Mouse (Mus musculus): ENCODE measurements around the gene Clic1. TPM values are rescaled to one million over a fixed set of nuclear protein-coding genes. Genes with fewer than 3 reads are reported as not detected.
A peak's percentile ranks its signal among the peaks of the same experiment; 100 is the strongest.

Gene Clic1
- polyA plus RNA-seq, 1 experiment from 2014 or later = 112 TPM

DNA sequence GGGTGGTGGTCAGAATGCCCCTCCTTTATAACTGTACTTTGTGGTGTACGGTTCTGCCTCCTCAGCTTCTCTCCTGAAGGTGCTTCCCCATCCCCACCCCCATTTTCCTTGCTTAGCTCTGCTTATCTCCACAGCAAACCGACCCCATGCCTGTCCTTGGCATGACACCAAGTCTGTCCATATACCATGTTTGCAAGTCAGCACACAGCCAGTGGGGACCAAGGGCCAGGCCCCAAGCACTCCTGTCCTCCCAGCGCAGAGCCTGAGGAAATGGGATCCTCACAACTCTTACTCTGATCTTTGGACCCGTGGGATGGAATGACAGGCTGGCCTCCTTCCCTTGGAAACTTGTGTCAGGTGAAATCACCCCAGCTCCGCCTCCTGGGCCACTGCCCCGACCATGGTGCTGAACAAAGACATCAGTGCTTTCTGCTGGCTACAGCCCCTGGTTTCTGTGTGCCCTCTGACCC lies 53.5 kb downstream of the Clic1 start:
- peak overlapping the region; percentile 83 for H3K27ac ChIP-seq (ENCODE audit: low read length)
- H3K36me3 ChIP-seq (ENCODE audit: control insufficient read depth, insufficient read depth) = peaks cover 29% of the 10 kb centered on the region
- peaks cover 38% of the 10 kb centered on the region for H3K4me1 ChIP-seq (ENCODE audit: control insufficient read depth, low read depth, low read length)
- no peak overlapping the region; the same call in 1 of the 2 replicates for H3K9ac ChIP-seq (ENCODE audit: low read depth, low read length)
- ATAC-seq (ENCODE audit: low read depth) = peak; percentile 30
- no peaks in the 10 kb centered on the region for H3K27me3 ChIP-seq (ENCODE audit: control insufficient read depth, insufficient read depth, low read depth, low read length)
- H3K4me3 ChIP-seq (ENCODE audit: low read depth, low read length) = no peak overlapping the region
- no peak overlapping the region; the same call in 1 of the 2 replicates for H3K4me2 ChIP-seq (ENCODE audit: low read depth, low read length)
- WGBS (ENCODE audit: insufficient replicate concordance) = 43% methylated on average over 6 of the region's 6 CpGs
- no peaks in the 10 kb centered on the region for H3K9me3 ChIP-seq (replicated peaks; ENCODE audit: control insufficient read depth, low read length)

- Histone ChIP-seq H3K27ac (ENCODE audit: low read length) (peak overlapping the region; percentile 83), H3K9ac (ENCODE audit: low read depth, low read length) (peak overlapping the region; percentile 43), H3K4me3 (ENCODE audit: low read depth, low read length) (no peak overlapping the region), H3K9me3 (replicated peaks; ENCODE audit: control insufficient read depth, low read length) (no peaks in the 10 kb centered on the region), H3K27me3 (ENCODE audit: control insufficient read depth, insufficient read depth, low read depth, low read length) (no peaks in the 10 kb centered on the region), H3K36me3 (ENCODE audit: control insufficient read depth, insufficient read depth) (peaks cover 27% of the 10 kb centered on the region), H3K4me1 (ENCODE audit: control insufficient read depth, low read depth, low read length) (peaks cover 38% of the 10 kb centered on the region), H3K4me2 (ENCODE audit: low read depth, low read length) (peak overlapping the region; percentile 46; the same call in 1 of the 2 replicates)
- ATAC-seq (ENCODE audit: low read depth) = no peak
- 66% methylated on average over 7 of the region's 7 CpGs for WGBS (ENCODE audit: insufficient replicate concordance)
Measured at GRCm38 (mm10) chr17:35104079-35104478, 54.3 kb downstream of the Clic1 start.

DNA sequence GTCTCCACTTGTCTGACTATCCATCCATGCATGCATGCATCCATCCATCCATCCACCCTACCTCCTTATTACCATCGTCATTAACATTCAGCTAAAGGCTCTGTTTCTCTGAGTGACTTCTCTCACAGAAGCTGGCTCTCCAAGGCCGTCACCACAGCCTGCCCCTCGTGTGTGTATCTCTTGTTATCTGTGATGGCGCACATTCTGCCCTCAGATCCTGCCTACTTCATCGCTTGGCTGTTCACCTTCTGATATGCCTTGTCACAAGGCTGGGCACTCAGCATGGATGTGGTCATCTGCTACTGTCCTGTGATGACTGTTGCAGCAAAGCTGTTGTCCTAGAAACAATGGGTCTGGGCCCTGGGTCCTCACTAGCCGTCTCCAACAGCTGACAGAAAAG lies 55.0 kb downstream of the Clic1 start:
- H3K9ac ChIP-seq (ENCODE audit: low read depth, low read length) = peak overlapping the region; percentile 43; the same call in 1 of the 2 replicates
- peaks cover 38% of the 10 kb centered on the region for H3K4me1 ChIP-seq (ENCODE audit: control insufficient read depth, low read depth, low read length)
- peak overlapping the region; percentile 83 for H3K27ac ChIP-seq (ENCODE audit: low read length)
- H3K4me2 ChIP-seq (ENCODE audit: low read depth, low read length) = peak overlapping the region; percentile 46
- H3K9me3 ChIP-seq (replicated peaks; ENCODE audit: control insufficient read depth, low read length) = no peaks in the 10 kb centered on the region
- H3K27me3 ChIP-seq (ENCODE audit: control insufficient read depth, insufficient read depth, low read depth, low read length) = no peaks in the 10 kb centered on the region
- ATAC-seq (ENCODE audit: low read depth) = peak; percentile 88
- H3K4me3 ChIP-seq (ENCODE audit: low read depth, low read length) = no peak overlapping the region
- WGBS (ENCODE audit: insufficient replicate concordance) = 32% methylated on average over 6 of the region's 6 CpGs
- H3K36me3 ChIP-seq (ENCODE audit: control insufficient read depth, insufficient read depth) = peaks cover 23% of the 10 kb centered on the region

- Histone ChIP-seq H3K4me2 (ENCODE audit: low read depth, low read length) (0 out of 2 replicates have a peak overlapping the region, but pooled peaks have one; percentile 9), H3K27me3 (ENCODE audit: control insufficient read depth, insufficient read depth, low read depth, low read length) (no peaks in the 10 kb centered on the region), H3K27ac (ENCODE audit: low read length) (peak overlapping the region; percentile 70), H3K9me3 (replicated peaks; ENCODE audit: control insufficient read depth, low read length) (no peaks in the 10 kb centered on the region), H3K9ac (ENCODE audit: low read depth, low read length) (peak overlapping the region; percentile 21; the same call in 1 of the 2 replicates), H3K36me3 (ENCODE audit: control insufficient read depth, insufficient read depth) (peaks cover 18% of the 10 kb centered on the region), H3K4me3 (ENCODE audit: low read depth, low read length) (no peak overlapping the region), H3K4me1 (ENCODE audit: control insufficient read depth, low read depth, low read length) (peaks cover 38% of the 10 kb centered on the region)
- 25% methylated on average over 13 of the region's 13 CpGs for WGBS (ENCODE audit: insufficient replicate concordance)
- no peak for ATAC-seq (ENCODE audit: low read depth)
Measured at GRCm38 (mm10) chr17:35105740-35106389, 56.1 kb downstream of the Clic1 start.

GRCm38 (mm10) chr17:35106522-35106921 lies 56.8 kb downstream of the Clic1 start:
- WGBS (ENCODE audit: insufficient replicate concordance) = 60% methylated on average over 3 of the region's 3 CpGs
- no peaks in the 10 kb centered on the region for H3K9me3 ChIP-seq (replicated peaks; ENCODE audit: control insufficient read depth, low read length)
- H3K4me2 ChIP-seq (ENCODE audit: low read depth, low read length) = no peak overlapping the region
- H3K4me3 ChIP-seq (ENCODE audit: low read depth, low read length) = no peak overlapping the region
- H3K27ac ChIP-seq (ENCODE audit: low read length) = no peak overlapping the region
- H3K4me1 ChIP-seq (ENCODE audit: control insufficient read depth, low read depth, low read length) = peaks cover 38% of the 10 kb centered on the region
- ATAC-seq (ENCODE audit: low read depth) = no peak
- H3K36me3 ChIP-seq (ENCODE audit: control insufficient read depth, insufficient read depth) = peaks cover 11% of the 10 kb centered on the region
- H3K27me3 ChIP-seq (ENCODE audit: control insufficient read depth, insufficient read depth, low read depth, low read length) = no peaks in the 10 kb centered on the region
- no peak overlapping the region for H3K9ac ChIP-seq (ENCODE audit: low read depth, low read length)

DNA sequence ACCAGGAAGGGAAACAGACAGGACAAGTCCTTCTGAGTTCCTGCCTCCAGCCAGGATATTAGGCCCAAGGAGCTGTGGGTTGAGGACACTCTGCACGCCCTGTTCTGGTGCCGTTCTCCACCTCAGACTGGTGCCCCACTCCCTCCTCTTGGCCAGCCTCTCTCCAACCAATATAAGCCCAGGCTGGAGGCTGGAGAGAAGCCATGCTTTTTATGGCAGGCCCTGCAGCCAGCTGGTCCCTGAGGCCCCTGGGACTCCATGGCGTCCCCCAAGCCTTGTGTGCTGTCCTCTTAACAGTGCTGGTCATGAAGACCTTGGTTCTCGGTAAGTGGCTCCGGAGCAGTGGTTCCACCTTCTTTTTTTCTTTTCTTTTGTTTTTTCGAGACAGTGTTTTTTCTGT lies 58.3 kb downstream of the Clic1 start, which contains the start of gene Ly6g5c:
TSS of gene Ly6g5c (plus strand) at position 183 of the 400 bp plus-strand sequence.
- H3K9ac ChIP-seq (ENCODE audit: low read depth, low read length) = no peak within 1 kb of the TSS
- no peaks in the 10 kb centered on the region; the same call in 1 of the 2 replicates for H3K36me3 ChIP-seq (ENCODE audit: control insufficient read depth, insufficient read depth)
- no peaks in the 10 kb centered on the region for H3K9me3 ChIP-seq (replicated peaks; ENCODE audit: control insufficient read depth, low read length)
- peaks cover 31% of the 10 kb centered on the region for H3K4me1 ChIP-seq (ENCODE audit: control insufficient read depth, low read depth, low read length)
- no peaks in the 10 kb centered on the region for H3K27me3 ChIP-seq (ENCODE audit: control insufficient read depth, insufficient read depth, low read depth, low read length)
- WGBS (ENCODE audit: insufficient replicate concordance) = 78% methylated on average over 6 of the region's 6 CpGs
- no peak within 1 kb of the TSS for H3K4me3 ChIP-seq (ENCODE audit: low read depth, low read length)
- H3K4me2 ChIP-seq (ENCODE audit: low read depth, low read length) = no peak within 1 kb of the TSS
- no peak within 1 kb of the TSS for H3K27ac ChIP-seq (ENCODE audit: low read length)
- ATAC-seq (ENCODE audit: low read depth) = no peak

Other genes starting within 250 kb of the Clic1 start
- gene Cyp21a1, start 245.4 kb upstream of the Clic1 start, polyA plus RNA-seq (2015; fragmentation: Nextera tagmentation; extraction: Ambion mirVana) = 0.70 and 4.9 TPM in 2 replicates
- gene Stk19, start 213.0 kb upstream of the Clic1 start, polyA plus RNA-seq (2015; fragmentation: Nextera tagmentation; extraction: Ambion mirVana) = 10.7 and 11.7 TPM in 2 replicates
- 25.6 and 27.6 TPM in 2 replicates for gene Dxo, start 212.9 kb upstream of the Clic1 start, polyA plus RNA-seq (2015; fragmentation: Nextera tagmentation; extraction: Ambion mirVana)
- gene Skiv2l, start 199.8 kb upstream of the Clic1 start, polyA plus RNA-seq (2015; fragmentation: Nextera tagmentation; extraction: Ambion mirVana) = 24.8 and 27.3 TPM in 2 replicates
- 41.4 and 42.3 TPM in 2 replicates for gene Nelfe, start 199.6 kb upstream of the Clic1 start, polyA plus RNA-seq (2015; fragmentation: Nextera tagmentation; extraction: Ambion mirVana)
- gene Cfb, start 187.4 kb upstream of the Clic1 start, polyA plus RNA-seq (2015; fragmentation: Nextera tagmentation; extraction: Ambion mirVana) = 384 and 472 TPM in 2 replicates
- 0.26 and 0.37 TPM in 2 replicates for gene Zbtb12, start 170.5 kb upstream of the Clic1 start, polyA plus RNA-seq (2015; fragmentation: Nextera tagmentation; extraction: Ambion mirVana)
- gene Gm20547, start 167.9 kb upstream of the Clic1 start, polyA plus RNA-seq (2015; fragmentation: Nextera tagmentation; extraction: Ambion mirVana) = not detected in 2 replicates
- 30.6 and 33.9 TPM in 2 replicates for gene C2, start 151.7 kb upstream of the Clic1 start, polyA plus RNA-seq (2015; fragmentation: Nextera tagmentation; extraction: Ambion mirVana)
- gene Ehmt2, start 151.5 kb upstream of the Clic1 start, polyA plus RNA-seq (2015; fragmentation: Nextera tagmentation; extraction: Ambion mirVana) = 12.4 and 15.2 TPM in 2 replicates
- 2.6 and 3.6 TPM in 2 replicates for gene Slc44a4, start 135.5 kb upstream of the Clic1 start, polyA plus RNA-seq (2015; fragmentation: Nextera tagmentation; extraction: Ambion mirVana)
- 17.8 and 20.6 TPM in 2 replicates for gene Neu1, start 118.7 kb upstream of the Clic1 start, polyA plus RNA-seq (2015; fragmentation: Nextera tagmentation; extraction: Ambion mirVana)
- gene Hspa1b, start 90.7 kb upstream of the Clic1 start, polyA plus RNA-seq (2015; fragmentation: Nextera tagmentation; extraction: Ambion mirVana) = 0.05 TPM in 1 of 2 replicates, not detected in the other
- not detected in 2 replicates for gene Gm20481, start 80.1 kb upstream of the Clic1 start, polyA plus RNA-seq (2015; fragmentation: Nextera tagmentation; extraction: Ambion mirVana)
- 0.87 and 1.5 TPM in 2 replicates for gene Hspa1a, start 77.8 kb upstream of the Clic1 start, polyA plus RNA-seq (2015; fragmentation: Nextera tagmentation; extraction: Ambion mirVana)
- 0.21 and 0.27 TPM in 2 replicates for gene Hspa1l, start 77.3 kb upstream of the Clic1 start, polyA plus RNA-seq (2015; fragmentation: Nextera tagmentation; extraction: Ambion mirVana)
- gene Lsm2, start 68.1 kb upstream of the Clic1 start, polyA plus RNA-seq (2015; fragmentation: Nextera tagmentation; extraction: Ambion mirVana) = 97.6 and 103 TPM in 2 replicates
- 82.2 and 90.1 TPM in 2 replicates for gene Vars, start 49.0 kb upstream of the Clic1 start, polyA plus RNA-seq (2015; fragmentation: Nextera tagmentation; extraction: Ambion mirVana)
- 0.09 and 0.13 TPM in 2 replicates for gene Vwa7, start 33.4 kb upstream of the Clic1 start, polyA plus RNA-seq (2015; fragmentation: Nextera tagmentation; extraction: Ambion mirVana)
- 2.2 and 2.6 TPM in 2 replicates for gene Sapcd1, start 21.9 kb upstream of the Clic1 start, polyA plus RNA-seq (2015; fragmentation: Nextera tagmentation; extraction: Ambion mirVana)
- gene Msh5, start 3.2 kb upstream of the Clic1 start, polyA plus RNA-seq (2015; fragmentation: Nextera tagmentation; extraction: Ambion mirVana) = 4.2 and 4.6 TPM in 2 replicates
- gene Ddah2, start 9.1 kb downstream of the Clic1 start, polyA plus RNA-seq (2015; fragmentation: Nextera tagmentation; extraction: Ambion mirVana) = 16.3 and 18.1 TPM in 2 replicates
- 0.24 and 0.37 TPM in 2 replicates for gene Ly6g6c, start 15.4 kb downstream of the Clic1 start, polyA plus RNA-seq (2015; fragmentation: Nextera tagmentation; extraction: Ambion mirVana)
- gene Mpig6b, start 16.2 kb downstream of the Clic1 start, polyA plus RNA-seq (2015; fragmentation: Nextera tagmentation; extraction: Ambion mirVana) = 3.4 and 4.5 TPM in 2 replicates
- 0.17 TPM in 1 of 2 replicates, not detected in the other for gene Ly6g6e, start 26.9 kb downstream of the Clic1 start, polyA plus RNA-seq (2015; fragmentation: Nextera tagmentation; extraction: Ambion mirVana)
- gene Ly6g6d, start 28.1 kb downstream of the Clic1 start, polyA plus RNA-seq (2015; fragmentation: Nextera tagmentation; extraction: Ambion mirVana) = 0.55 and 0.77 TPM in 2 replicates
- 4.0 and 5.7 TPM in 2 replicates for gene Ly6g6f, start 35.6 kb downstream of the Clic1 start, polyA plus RNA-seq (2015; fragmentation: Nextera tagmentation; extraction: Ambion mirVana)
- gene Abhd16a, start 39.3 kb downstream of the Clic1 start, polyA plus RNA-seq (2015; fragmentation: Nextera tagmentation; extraction: Ambion mirVana) = 47.4 and 52.1 TPM in 2 replicates
- not detected in 2 replicates for gene Ly6g5c, start 58.3 kb downstream of the Clic1 start, polyA plus RNA-seq (2015; fragmentation: Nextera tagmentation; extraction: Ambion mirVana)
- gene Ly6g5b, start 65.5 kb downstream of the Clic1 start, polyA plus RNA-seq (2015; fragmentation: Nextera tagmentation; extraction: Ambion mirVana) = 0.33 and 0.35 TPM in 2 replicates
- 12.4 and 12.9 TPM in 2 replicates for gene Gpank1, start 71.5 kb downstream of the Clic1 start, polyA plus RNA-seq (2015; fragmentation: Nextera tagmentation; extraction: Ambion mirVana)
- gene Csnk2b, start 72.1 kb downstream of the Clic1 start, polyA plus RNA-seq (2015; fragmentation: Nextera tagmentation; extraction: Ambion mirVana) = 115 and 123 TPM in 2 replicates
- 2.7 TPM in 2 replicates for gene D17H6S53E, start 76.4 kb downstream of the Clic1 start, polyA plus RNA-seq (2015; fragmentation: Nextera tagmentation; extraction: Ambion mirVana)
- gene Apom, start 82.1 kb downstream of the Clic1 start, polyA plus RNA-seq (2015; fragmentation: Nextera tagmentation; extraction: Ambion mirVana) = 959 and 972 TPM in 2 replicates
- gene Bag6, start 85.2 kb downstream of the Clic1 start, polyA plus RNA-seq (2015; fragmentation: Nextera tagmentation; extraction: Ambion mirVana) = 19.7 and 21.4 TPM in 2 replicates
- gene Prrc2a, start 114.9 kb downstream of the Clic1 start, polyA plus RNA-seq (2015; fragmentation: Nextera tagmentation; extraction: Ambion mirVana) = 38.4 and 45.0 TPM in 2 replicates
- 22.8 and 23.2 TPM in 2 replicates for gene Aif1, start 126.1 kb downstream of the Clic1 start, polyA plus RNA-seq (2015; fragmentation: Nextera tagmentation; extraction: Ambion mirVana)
- 38.8 and 41.4 TPM in 2 replicates for gene Lst1, start 138.5 kb downstream of the Clic1 start, polyA plus RNA-seq (2015; fragmentation: Nextera tagmentation; extraction: Ambion mirVana)
- 1.2 and 2.4 TPM in 2 replicates for gene Ltb, start 144.5 kb downstream of the Clic1 start, polyA plus RNA-seq (2015; fragmentation: Nextera tagmentation; extraction: Ambion mirVana)
- 0.36 and 0.48 TPM in 2 replicates for gene Tnf, start 152.0 kb downstream of the Clic1 start, polyA plus RNA-seq (2015; fragmentation: Nextera tagmentation; extraction: Ambion mirVana)
- not detected in 2 replicates for gene Lta, start 155.4 kb downstream of the Clic1 start, polyA plus RNA-seq (2015; fragmentation: Nextera tagmentation; extraction: Ambion mirVana)
- not detected in 2 replicates for gene Gm16181, start 170.9 kb downstream of the Clic1 start, polyA plus RNA-seq (2015; fragmentation: Nextera tagmentation; extraction: Ambion mirVana)
- gene Atp6v1g2, start 183.7 kb downstream of the Clic1 start, polyA plus RNA-seq (2015; fragmentation: Nextera tagmentation; extraction: Ambion mirVana) = 0.58 and 1.0 TPM in 2 replicates
- gene Nfkbil1, start 185.8 kb downstream of the Clic1 start, polyA plus RNA-seq (2015; fragmentation: Nextera tagmentation; extraction: Ambion mirVana) = 2.8 and 2.9 TPM in 2 replicates
- 128 and 133 TPM in 2 replicates for gene Ddx39b, start 191.8 kb downstream of the Clic1 start, polyA plus RNA-seq (2015; fragmentation: Nextera tagmentation; extraction: Ambion mirVana)
- gene H2-D1, start 212.8 kb downstream of the Clic1 start, polyA plus RNA-seq (2015; fragmentation: Nextera tagmentation; extraction: Ambion mirVana) = 98.3 and 107 TPM in 2 replicates